Mouse (Mus musculus): ENCODE results near the gene Ppia. TPM values are rescaled to one million over a fixed set of nuclear protein-coding genes. Genes with fewer than 3 reads are reported as not detected.

Gene Ppia
- 136 and 198 TPM in 2 replicates for polyA plus RNA-seq (2012; rRNA removed; ENCODE audit: low replicate concordance)

DNA sequence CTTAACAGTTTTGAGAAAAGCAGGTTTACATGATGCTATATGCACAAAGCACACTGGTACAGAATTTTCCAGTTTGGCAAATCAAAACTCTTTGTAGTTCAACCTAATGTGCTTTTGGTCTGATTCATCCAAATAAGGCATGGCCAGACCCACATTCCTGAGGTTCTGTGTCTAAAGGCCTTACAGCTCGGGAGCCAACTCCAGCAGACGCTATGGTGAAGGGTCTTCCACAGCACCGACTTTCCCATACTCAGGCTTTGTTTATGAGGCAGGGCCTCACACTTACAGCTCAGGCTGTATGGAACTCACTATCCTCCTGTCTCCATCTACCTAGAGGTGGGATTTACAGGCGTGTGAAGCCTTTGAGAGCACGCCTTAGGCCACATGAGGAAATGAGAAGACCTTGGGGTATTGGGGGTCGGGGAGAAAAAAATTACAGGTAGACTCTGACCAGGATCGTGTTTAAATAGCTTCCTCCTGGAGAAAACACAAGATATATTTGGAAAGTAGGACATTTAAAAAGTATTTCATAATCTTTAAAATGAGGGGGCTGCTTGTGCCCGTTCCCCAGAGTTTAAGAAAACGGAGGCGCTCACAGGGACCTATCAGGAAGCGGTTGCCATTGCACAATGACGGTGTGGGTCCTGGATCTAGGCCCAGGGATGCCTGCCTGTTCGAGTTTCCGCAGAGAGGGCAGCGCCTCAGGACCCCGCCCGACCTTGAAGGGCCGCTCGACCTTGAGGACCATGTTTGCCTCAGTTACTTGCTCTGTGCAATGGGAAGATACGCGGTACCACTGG lies at the start of gene Ppia:
Gene Ppia (plus strand): TSS at position 693 of the 800 bp plus-strand sequence.

GRCm38 (mm10) chr11:6388726-6389413 lies 26.4 kb upstream of the Ppia start, which contains the start of gene Zmiz2:
TSS of gene Zmiz2 (plus strand) at chr11:6389074.

GRCm38 (mm10) chr11:6444077-6444853 lies 29.0 kb downstream of the Ppia start, which contains the start of gene H2afv:
TSS of gene H2afv (minus strand) at chr11:6444443.

Other genes with a start within 250 kb of the Ppia start
- 0.09 TPM in 1 of 2 replicates, not detected in the other for gene A730071L15Rik, start 215.4 kb upstream of the Ppia start, polyA plus RNA-seq (2012; rRNA removed; ENCODE audit: low replicate concordance)
- 18.0 and 20.1 TPM in 2 replicates for gene Nudcd3, start 215.0 kb upstream of the Ppia start, polyA plus RNA-seq (2012; rRNA removed; ENCODE audit: low replicate concordance)
- gene Npc1l1, start 185.3 kb upstream of the Ppia start, polyA plus RNA-seq (2012; rRNA removed; ENCODE audit: low replicate concordance): 106 and 566 TPM in 2 replicates
- gene Ddx56, start 147.7 kb upstream of the Ppia start, polyA plus RNA-seq (2012; rRNA removed; ENCODE audit: low replicate concordance): 13.1 and 17.0 TPM in 2 replicates
- 253 and 292 TPM in 2 replicates for gene Tmed4, start 140.6 kb upstream of the Ppia start, polyA plus RNA-seq (2012; rRNA removed; ENCODE audit: low replicate concordance)
- gene Ogdh, start 123.8 kb upstream of the Ppia start, polyA plus RNA-seq (2012; rRNA removed; ENCODE audit: low replicate concordance): 230 and 298 TPM in 2 replicates
- 79.2 and 81.2 TPM in 2 replicates for gene Zmiz2, start 26.4 kb upstream of the Ppia start, polyA plus RNA-seq (2012; rRNA removed; ENCODE audit: low replicate concordance)
- 42.7 and 78.6 TPM in 2 replicates for gene H2afv, start 29.0 kb downstream of the Ppia start, polyA plus RNA-seq (2012; rRNA removed; ENCODE audit: low replicate concordance)
- gene Purb, start 60.5 kb downstream of the Ppia start, polyA plus RNA-seq (2012; rRNA removed; ENCODE audit: low replicate concordance): 4.2 and 6.5 TPM in 2 replicates
- 6.1 and 10.4 TPM in 2 replicates for gene Myo1g, start 105.5 kb downstream of the Ppia start, polyA plus RNA-seq (2012; rRNA removed; ENCODE audit: low replicate concordance)
- 30.7 and 35.2 TPM in 2 replicates for gene Ccm2, start 131.4 kb downstream of the Ppia start, polyA plus RNA-seq (2012; rRNA removed; ENCODE audit: low replicate concordance)
- 2.8 and 3.3 TPM in 2 replicates for gene Nacad, start 190.6 kb downstream of the Ppia start, polyA plus RNA-seq (2012; rRNA removed; ENCODE audit: low replicate concordance)
- 115 and 127 TPM in 2 replicates for gene Tbrg4, start 210.6 kb downstream of the Ppia start, polyA plus RNA-seq (2012; rRNA removed; ENCODE audit: low replicate concordance)
- not detected in 2 replicates for gene Wap, start 223.2 kb downstream of the Ppia start, polyA plus RNA-seq (2012; rRNA removed; ENCODE audit: low replicate concordance)
- 3.1 and 5.3 TPM in 2 replicates for gene Ramp3, start 243.1 kb downstream of the Ppia start, polyA plus RNA-seq (2012; rRNA removed; ENCODE audit: low replicate concordance)